Mouse (Mus musculus) liver, embryonic 13.5 days (tissue): ENCODE results near the gene Hipk1. TPM values are rescaled to one million over a fixed set of nuclear protein-coding genes. Genes with fewer than 3 reads are reported as not detected.
A peak's percentile ranks its signal among the peaks of the same experiment; 100 is the strongest.
"Not testable (repeated sequence)": the region's sequence is repeated elsewhere in the genome, so short reads cannot be mapped to it uniquely, and the experiment has no call there.

Experiments
- ATAC-seq: fragments of 200-750 bp; cut with Nextera tagmentation; 2 replicates; pipeline ENCODE4 v1.8.0; 2017; ENCODE audit warnings: low read depth, mild to moderate bottlenecking, moderate number of reproducible peaks, moderate library complexity
- DNase-seq: peaks from one replicate; pipeline ENCODE4 v3.0.0; 2022
- H3K27ac ChIP-seq: fragments of 300-500 bp; sonication (generic); 2 replicates; pipeline ENCODE4 v1.5.1; 2015; ENCODE audit warnings: moderate library complexity, mild to moderate bottlenecking, inconsistent platforms
- H3K27me3 ChIP-seq: fragments of 300-500 bp; sonication (generic); 2 replicates; pipeline ENCODE4 v1.6.1; 2015; ENCODE audit warnings: mild to moderate bottlenecking, inconsistent platforms
- H3K36me3 ChIP-seq: fragments of 300-500 bp; sonication (generic); 2 replicates; pipeline ENCODE4 v1.6.1; 2015; ENCODE audit warnings: mild to moderate bottlenecking, inconsistent platforms
- H3K4me1 ChIP-seq: fragments of 300-500 bp; sonication (generic); replicated peaks from 2 replicates; pipeline ENCODE4 v1.6.1; 2015; ENCODE audit warnings: inconsistent platforms
- H3K4me2 ChIP-seq: fragments of 300-500 bp; sonication (generic); 2 replicates; pipeline ENCODE4 v1.6.1; 2015; ENCODE audit warnings: inconsistent platforms, mild to moderate bottlenecking, moderate library complexity
- H3K4me3 ChIP-seq: fragments of 300-500 bp; sonication (generic); replicated peaks from 2 replicates; pipeline ENCODE4 v1.5.1; 2015; ENCODE audit warnings: mild to moderate bottlenecking, inconsistent platforms
- H3K9ac ChIP-seq: fragments of 300-500 bp; sonication (generic); 2 replicates; pipeline ENCODE4 v1.6.1; 2015; ENCODE audit warnings: mild to moderate bottlenecking, inconsistent platforms
- H3K9me3 ChIP-seq: fragments of 300-500 bp; sonication (generic); replicated peaks from 2 replicates; pipeline ENCODE4 v1.6.1; 2016; ENCODE audit warnings: inconsistent platforms
- WGBS: fragments of 180-500 bp; shearing (Covaris S2); methylation state at CpG from one replicate; pipeline ENCODE4 v1.1.7; 2015; ENCODE audit not compliant: insufficient replicate concordance; 5-methylcytosine and 5-hydroxymethylcytosine counted together
- polyA plus RNA-seq: library from polyadenylated mRNA; unstranded; fragments of >200 nt; fragmentation: Nextera tagmentation; extraction: Ambion mirVana; gene quantifications from 2 replicates; pipeline ENCODE4 v1.2.1, GENCODE M21; 2015

The Hipk1 gene
- polyA plus RNA-seq, 1 experiment from 2014 or later = 12.8 TPM

- not testable (repeated sequence) for H3K27me3 ChIP-seq, H3K36me3 ChIP-seq, ATAC-seq, H3K9me3 ChIP-seq, DNase-seq
- Histone ChIP-seq H3K4me1 (peaks cover 75% of the 10 kb centered on the region), H3K9ac (peak overlapping the region; percentile 100; the same call in 1 of the 2 replicates), H3K27ac (peak overlapping the region; percentile 96), H3K4me2 (peak overlapping the region; percentile 76), H3K4me3 (peak overlapping the region; percentile 99)
- 53% methylated on average over 5 of the region's 5 CpGs for WGBS
These were observed 696 bp upstream of the Hipk1 start for GRCm38 (mm10) chr3:103792111-103792406.

- peak; percentile 58 for ATAC-seq
- Histone ChIP-seq H3K9ac (peak overlapping the region; percentile 100), H3K4me3 (peak overlapping the region; percentile 99), H3K4me1 (peaks cover 73% of the 10 kb centered on the region), H3K27me3 (no peaks in the 10 kb centered on the region), H3K9me3 (no peaks in the 10 kb centered on the region), H3K4me2 (peak overlapping the region; percentile 76), H3K27ac (peak overlapping the region; percentile 96), H3K36me3 (peaks cover 6% of the 10 kb centered on the region)
- DNase-seq = no peak
- WGBS = under 1% methylated on average over 37 of the region's 61 CpGs
These were observed 817 bp downstream of the Hipk1 start for GRCm38 (mm10) chr3:103790346-103791145.

- ATAC-seq (peak; percentile 19; the same call in 1 of the 2 replicates), DNase-seq (peak; percentile 49)
- H3K27me3 ChIP-seq = no peaks in the 10 kb centered on the region
- WGBS = under 1% methylated on average over 14 of the region's 14 CpGs
- H3K4me1 ChIP-seq = peaks cover 76% of the 10 kb centered on the region
- H3K4me3 ChIP-seq = peak overlapping the region; percentile 99
- H3K9ac ChIP-seq = peak overlapping the region; percentile 100
- H3K4me2 ChIP-seq = peak overlapping the region; percentile 76
- H3K36me3 ChIP-seq = peaks cover 6% of the 10 kb centered on the region
- H3K9me3 ChIP-seq = no peaks in the 10 kb centered on the region
- H3K27ac ChIP-seq = peak overlapping the region; percentile 96
These were observed 1.4 kb downstream of the Hipk1 start for GRCm38 (mm10) chr3:103789891-103790345.

- no peaks in the 10 kb centered on the region for H3K9me3 ChIP-seq
- H3K27me3 ChIP-seq = no peaks in the 10 kb centered on the region
- ATAC-seq (no peak), DNase-seq (no peak)
- WGBS = 73% methylated on average over 7 of the region's 7 CpGs
- H3K4me2 ChIP-seq = peak overlapping the region; percentile 76
- peaks cover 7% of the 10 kb centered on the region for H3K36me3 ChIP-seq
- peak overlapping the region; percentile 99 for H3K4me3 ChIP-seq
- peak overlapping the region; percentile 100 for H3K9ac ChIP-seq
- H3K4me1 ChIP-seq = peaks cover 77% of the 10 kb centered on the region
- peak overlapping the region; percentile 96 for H3K27ac ChIP-seq
These were observed 2.3 kb downstream of the Hipk1 start for GRCm38 (mm10) chr3:103789096-103789495.

- peaks cover 79% of the 10 kb centered on the region for H3K4me1 ChIP-seq
- H3K27ac ChIP-seq = peak overlapping the region; percentile 54
These were observed 4.1 kb downstream of the Hipk1 start for GRCm38 (mm10) chr3:103787225-103787624.

GRCm38 (mm10) chr3:103782844-103783609 is 8.3 kb downstream of the Hipk1 start:
- WGBS = 52% methylated on average over 4 of the region's 4 CpGs
- no peak for ATAC-seq
- Histone ChIP-seq H3K4me2 (no peak overlapping the region), H3K9me3 (no peaks in the 10 kb centered on the region), H3K9ac (peak overlapping the region; percentile 39; the same call in 1 of the 2 replicates), H3K36me3 (peaks cover 19% of the 10 kb centered on the region), H3K27ac (peak overlapping the region; percentile 9), H3K4me3 (no peak overlapping the region), H3K4me1 (peaks cover 95% of the 10 kb centered on the region), H3K27me3 (no peaks in the 10 kb centered on the region)
- DNase-seq = no peak

More at GRCm38 (mm10) chr3:103787225-103787624, 4.1 kb downstream of the Hipk1 start:
- no peaks in the 10 kb centered on the region for H3K27me3 ChIP-seq
- H3K9ac ChIP-seq = no peak overlapping the region
- DNase-seq = no peak
- H3K9me3 ChIP-seq = no peaks in the 10 kb centered on the region
- no peak for ATAC-seq
- H3K4me3 ChIP-seq = 0 out of 2 replicates have a peak overlapping the region, but pooled peaks have one; percentile 7
- 42% methylated on average over 7 of the region's 7 CpGs for WGBS
- peaks cover 15% of the 10 kb centered on the region for H3K36me3 ChIP-seq
- peak overlapping the region; percentile 76 for H3K4me2 ChIP-seq

- DNase-seq (no peak), ATAC-seq (no peak)
- H3K4me2 ChIP-seq = no peak overlapping the region
- no peaks in the 10 kb centered on the region for H3K9me3 ChIP-seq
- no peak overlapping the region for H3K4me3 ChIP-seq
- peaks cover 76% of the 10 kb centered on the region for H3K4me1 ChIP-seq
- H3K27me3 ChIP-seq = no peaks in the 10 kb centered on the region
- WGBS = 81% methylated on average over 5 of the region's 5 CpGs
- no peak overlapping the region for H3K9ac ChIP-seq
- no peak overlapping the region for H3K27ac ChIP-seq
- H3K36me3 ChIP-seq = peaks cover 35% of the 10 kb centered on the region
These were observed 10.6 kb downstream of the Hipk1 start for GRCm38 (mm10) chr3:103780777-103781176.

GRCm38 (mm10) chr3:103780271-103780670 is 11.1 kb downstream of the Hipk1 start:
- Histone ChIP-seq H3K27ac (no peak overlapping the region), H3K4me2 (no peak overlapping the region), H3K36me3 (peaks cover 40% of the 10 kb centered on the region), H3K27me3 (no peaks in the 10 kb centered on the region), H3K9me3 (no peaks in the 10 kb centered on the region), H3K9ac (no peak overlapping the region), H3K4me3 (no peak overlapping the region), H3K4me1 (peaks cover 72% of the 10 kb centered on the region)
- no peak for DNase-seq
- WGBS = 75% methylated on average over 3 of the region's 3 CpGs
- no peak for ATAC-seq

- H3K27me3 ChIP-seq = no peaks in the 10 kb centered on the region
- peak overlapping the region; percentile 43; the same call in 1 of the 2 replicates for H3K27ac ChIP-seq
- H3K4me1 ChIP-seq = peaks cover 64% of the 10 kb centered on the region
- no peak for DNase-seq
- H3K9me3 ChIP-seq = no peaks in the 10 kb centered on the region
- no peak overlapping the region for H3K4me3 ChIP-seq
- H3K9ac ChIP-seq = no peak overlapping the region
- 56% methylated on average over 7 of the region's 7 CpGs for WGBS
- H3K4me2 ChIP-seq = no peak overlapping the region
- peaks cover 47% of the 10 kb centered on the region for H3K36me3 ChIP-seq
- no peak for ATAC-seq
These were observed 12.2 kb downstream of the Hipk1 start for GRCm38 (mm10) chr3:103779183-103779582.

- 67% methylated on average over 6 of the region's 6 CpGs for WGBS
These were observed 12.7 kb downstream of the Hipk1 start for GRCm38 (mm10) chr3:103778660-103779059.

GRCm38 (mm10) chr3:103777940-103778339 is 13.4 kb downstream of the Hipk1 start:
- Histone ChIP-seq H3K4me1 (peaks cover 56% of the 10 kb centered on the region), H3K27ac (no peak overlapping the region), H3K4me2 (no peak overlapping the region), H3K4me3 (no peak overlapping the region), H3K27me3 (no peaks in the 10 kb centered on the region), H3K9ac (no peak overlapping the region), H3K36me3 (peaks cover 49% of the 10 kb centered on the region), H3K9me3 (no peaks in the 10 kb centered on the region)
- WGBS = 80% methylated on average over 11 of the region's 11 CpGs
- ATAC-seq = no peak
- DNase-seq = no peak

More at GRCm38 (mm10) chr3:103778660-103779059, 12.7 kb downstream of the Hipk1 start:
- Histone ChIP-seq H3K27ac (no peak overlapping the region), H3K9me3 (no peaks in the 10 kb centered on the region), H3K4me3 (no peak overlapping the region), H3K9ac (no peak overlapping the region), H3K36me3 (peaks cover 48% of the 10 kb centered on the region), H3K4me1 (peaks cover 59% of the 10 kb centered on the region), H3K27me3 (no peaks in the 10 kb centered on the region), H3K4me2 (no peak overlapping the region)
- ATAC-seq = no peak
- DNase-seq = no peak
